Mouse (Mus musculus): ENCODE measurements at regions not wholly inside any gene's neighbourhood (a gene's known extent, or its start where the extent isn't known, plus 50 kb on each side); places are given as distances from the start of the nearest gene placed in this dataset.

GRCm38 (mm10) chr3:130900054-130900840 is 170.0 kb upstream of the Rpl34 start:
- H3K4me1 ChIP-seq (ENCODE audit: control insufficient read depth, insufficient read depth, low read length), result peaks cover 9% of the 10 kb centered on the region; the same call in 1 of the 2 replicates
- TF ChIP-seq POLR2A (IDR thresholded peaks at IDR 0.05; ENCODE audit: borderline replicate concordance, low read depth, low read length) (no peak), CTCF (IDR thresholded peaks at IDR 0.05; ENCODE audit: low read depth, low read length) (no peak)
- H3K27ac ChIP-seq (ENCODE audit: insufficient read depth, low read depth, low read length), result 0 out of 2 replicates have a peak overlapping the region, but pooled peaks have one; percentile 11
- peak overlapping the region; percentile 12; the same call in 1 of the 2 replicates for H3K4me3 ChIP-seq (ENCODE audit: insufficient read depth, low read length)

GRCm38 (mm10) chr3:130894168-130894814 is 164.1 kb upstream of the Rpl34 start:
- Histone ChIP-seq H3K4me1 (ENCODE audit: control insufficient read depth, insufficient read depth, low read length) (0 out of 2 replicates have a peak, but pooled peaks cover under 1% of the 10 kb centered on the region), H3K4me3 (ENCODE audit: insufficient read depth, low read length) (no peak overlapping the region)

GRCm38 (mm10) chr3:130891310-130891709 is 161.1 kb upstream of the Rpl34 start:
- Histone ChIP-seq H3K27ac (ENCODE audit: insufficient read depth, low read depth, low read length) (no peak overlapping the region), H3K4me1 (ENCODE audit: control insufficient read depth, insufficient read depth, low read length) (peaks cover 3% of the 10 kb centered on the region; the same call in 1 of the 2 replicates), H3K4me3 (ENCODE audit: insufficient read depth, low read length) (no peak overlapping the region)
- no peak for TF ChIP-seq CTCF (IDR thresholded peaks at IDR 0.05; ENCODE audit: low read depth, low read length)
- TF ChIP-seq POLR2A (IDR thresholded peaks at IDR 0.05; ENCODE audit: borderline replicate concordance, low read depth, low read length), result no peak

More at GRCm38 (mm10) chr3:130894168-130894814, 164.1 kb upstream of the Rpl34 start:
- no peak overlapping the region for H3K27ac ChIP-seq (ENCODE audit: insufficient read depth, low read depth, low read length)
- TF ChIP-seq POLR2A (IDR thresholded peaks at IDR 0.05; ENCODE audit: borderline replicate concordance, low read depth, low read length) (no peak), CTCF (IDR thresholded peaks at IDR 0.05; ENCODE audit: low read depth, low read length) (no peak)

GRCm38 (mm10) chr3:130888587-130888986 is 158.4 kb upstream of the Rpl34 start:
- H3K4me1 ChIP-seq (ENCODE audit: control insufficient read depth, insufficient read depth, low read length), result peaks cover 3% of the 10 kb centered on the region; the same call in 1 of the 2 replicates
- H3K4me3 ChIP-seq (ENCODE audit: insufficient read depth, low read length), result no peak overlapping the region
- TF ChIP-seq POLR2A (IDR thresholded peaks at IDR 0.05; ENCODE audit: borderline replicate concordance, low read depth, low read length) (no peak), CTCF (IDR thresholded peaks at IDR 0.05; ENCODE audit: low read depth, low read length) (no peak)
- H3K27ac ChIP-seq (ENCODE audit: insufficient read depth, low read depth, low read length), result no peak overlapping the region

- no peak overlapping the region for H3K4me3 ChIP-seq (ENCODE audit: insufficient read depth, low read length)
- TF ChIP-seq CTCF (IDR thresholded peaks at IDR 0.05; ENCODE audit: low read depth, low read length) (peak; percentile 54; the same call in 1 of the 2 replicates), POLR2A (IDR thresholded peaks at IDR 0.05; ENCODE audit: borderline replicate concordance, low read depth, low read length) (no peak)
- peaks cover 3% of the 10 kb centered on the region; the same call in 1 of the 2 replicates for H3K4me1 ChIP-seq (ENCODE audit: control insufficient read depth, insufficient read depth, low read length)
- no peak overlapping the region for H3K27ac ChIP-seq (ENCODE audit: insufficient read depth, low read depth, low read length)
Observed at GRCm38 (mm10) chr3:130887540-130888312, 157.5 kb upstream of the Rpl34 start.

- H3K27ac ChIP-seq (ENCODE audit: insufficient read depth, low read depth, low read length), result no peak overlapping the region
- TF ChIP-seq POLR2A (IDR thresholded peaks at IDR 0.05; ENCODE audit: borderline replicate concordance, low read depth, low read length) (no peak), CTCF (IDR thresholded peaks at IDR 0.05; ENCODE audit: low read depth, low read length) (no peak)
Observed at GRCm38 (mm10) chr3:130885974-130886373, 155.8 kb upstream of the Rpl34 start.

GRCm38 (mm10) chr3:130884393-130884792 is 154.2 kb upstream of the Rpl34 start:
- Histone ChIP-seq H3K4me3 (ENCODE audit: insufficient read depth, low read length) (no peak overlapping the region), H3K4me1 (ENCODE audit: control insufficient read depth, insufficient read depth, low read length) (peaks cover 5% of the 10 kb centered on the region; the same call in 1 of the 2 replicates), H3K27ac (ENCODE audit: insufficient read depth, low read depth, low read length) (no peak overlapping the region)
- TF ChIP-seq POLR2A (IDR thresholded peaks at IDR 0.05; ENCODE audit: borderline replicate concordance, low read depth, low read length) (no peak), CTCF (IDR thresholded peaks at IDR 0.05; ENCODE audit: low read depth, low read length) (no peak)

More at GRCm38 (mm10) chr3:130885974-130886373, 155.8 kb upstream of the Rpl34 start:
- Histone ChIP-seq H3K4me1 (ENCODE audit: control insufficient read depth, insufficient read depth, low read length) (peaks cover 3% of the 10 kb centered on the region; the same call in 1 of the 2 replicates), H3K4me3 (ENCODE audit: insufficient read depth, low read length) (no peak overlapping the region)

- no peak overlapping the region for H3K4me3 ChIP-seq (ENCODE audit: insufficient read depth, low read length)
- no peak for TF ChIP-seq POLR2A (IDR thresholded peaks at IDR 0.05; ENCODE audit: borderline replicate concordance, low read depth, low read length)
- TF ChIP-seq CTCF (IDR thresholded peaks at IDR 0.05; ENCODE audit: low read depth, low read length), result no peak
- no peak overlapping the region for H3K27ac ChIP-seq (ENCODE audit: insufficient read depth, low read depth, low read length)
- H3K4me1 ChIP-seq (ENCODE audit: control insufficient read depth, insufficient read depth, low read length), result peaks cover 10% of the 10 kb centered on the region; the same call in 1 of the 2 replicates
Observed at GRCm38 (mm10) chr3:130883928-130884327, 153.7 kb upstream of the Rpl34 start.

- H3K27ac ChIP-seq (ENCODE audit: insufficient read depth, low read depth, low read length), result no peak overlapping the region
- TF ChIP-seq POLR2A (IDR thresholded peaks at IDR 0.05; ENCODE audit: borderline replicate concordance, low read depth, low read length) (no peak), CTCF (IDR thresholded peaks at IDR 0.05; ENCODE audit: low read depth, low read length) (no peak)
- H3K4me1 ChIP-seq (ENCODE audit: control insufficient read depth, insufficient read depth, low read length), result peaks cover 13% of the 10 kb centered on the region
- no peak overlapping the region for H3K4me3 ChIP-seq (ENCODE audit: insufficient read depth, low read length)
Observed at GRCm38 (mm10) chr3:130883319-130883718, 153.1 kb upstream of the Rpl34 start.
